Comparison of ENCODE assay signal across 26 mouse cellular contexts in the genomic region with DNA sequence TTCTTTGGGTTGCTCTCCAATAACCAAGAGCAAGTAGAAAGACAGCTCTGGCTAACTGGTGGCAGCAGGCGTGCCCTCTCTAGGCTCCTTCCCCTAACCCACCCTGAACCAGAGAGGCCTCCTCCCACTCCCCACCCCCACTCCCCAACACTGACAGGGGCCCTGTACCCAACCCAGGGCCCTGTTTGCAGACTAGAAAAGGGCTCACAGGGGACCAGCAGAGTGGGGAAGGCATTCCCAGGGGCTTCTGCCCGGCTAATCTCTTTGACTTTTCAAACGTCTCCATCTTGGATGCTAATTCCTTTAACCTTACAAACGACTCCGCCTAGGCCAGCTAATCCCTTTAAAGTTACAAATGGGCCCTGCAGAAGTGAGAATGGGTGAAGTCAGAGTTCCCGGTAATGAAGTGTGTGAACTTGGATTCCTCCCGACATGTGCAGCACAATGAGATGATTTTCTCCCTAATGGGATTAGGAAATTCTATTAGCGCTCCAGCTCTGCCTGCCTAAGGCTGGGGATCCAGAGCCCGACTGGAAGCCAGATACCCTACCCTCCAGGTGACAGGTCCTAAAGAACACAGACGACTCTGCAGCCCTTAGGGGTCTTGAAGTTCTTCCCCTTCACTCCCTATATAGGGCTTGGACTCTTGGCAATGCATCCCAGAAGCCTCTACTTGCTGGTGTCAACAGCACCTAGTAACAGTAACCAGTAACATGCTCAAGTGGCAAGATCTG. TPM values are rescaled to one million over a fixed set of nuclear protein-coding genes. Genes with fewer than 3 reads are reported as not detected.
A peak's percentile ranks its signal among the peaks of the same experiment; 100 is the strongest.
DNase-seq lines count a peak whose midpoint lies in the region; ATAC-seq and TF ChIP-seq lines count a peak whose summit lies in the region.
"Had no signal": no experiment of that assay in that cellular context is flagged by ENCODE, and none has a peak within 500 bp of the region (broad histone marks: within the 10 kb centered on the region; RNA-seq: fewer than 3 reads in every experiment).

No protein-coding gene starts in this region.

- WGBS in midbrain, embryonic 11.5 days = under 1% methylated on average over 10 of the region's 10 CpGs
- 5% methylated on average over 10 of the region's 10 CpGs for WGBS in midbrain, postnatal 0 days
- WGBS in lung, postnatal 0 days = 25% methylated on average over 10 of the region's 10 CpGs

- no peak overlapping the region for H3K9ac ChIP-seq in midbrain, embryonic 11.5 days (ENCODE audit: low read length)
- no peak overlapping the region for H3K9ac ChIP-seq in midbrain, postnatal 0 days (replicated peaks; ENCODE audit: low read length, poor library complexity, severe bottlenecking)
- H3K9ac ChIP-seq in lung, postnatal 0 days (replicated peaks; ENCODE audit: low read depth) = no peak overlapping the region
- H3K9ac ChIP-seq: embryonic facial prominence, embryonic 13.5 days; forebrain, postnatal 0 days; heart, embryonic 15.5 days; liver, embryonic 14.5 days had no signal

- H3K27ac ChIP-seq in gastrocnemius, adult 2 months = no peak overlapping the region
- H3K27ac ChIP-seq in midbrain, embryonic 11.5 days (ENCODE audit: low read depth, low read length) = no peak overlapping the region
- no peak overlapping the region for H3K27ac ChIP-seq in midbrain, postnatal 0 days (ENCODE audit: low read depth, low read length)
- H3K27ac ChIP-seq in lung, postnatal 0 days (ENCODE audit: low read length) = no peak overlapping the region
- H3K27ac ChIP-seq: embryonic facial prominence, embryonic 13.5 days; heart, embryonic 10.5 days; heart, embryonic 15.5 days; liver, embryonic 14.5 days had no signal

- intact Hi-C loops in gastrocnemius, adult 2 months (cut with DNase I) = no loop called here

- H3K36me3 ChIP-seq in midbrain, embryonic 11.5 days (ENCODE audit: control insufficient read depth, insufficient read depth, low read length) = no peaks in the 10 kb centered on the region
- H3K36me3 ChIP-seq in midbrain, postnatal 0 days (ENCODE audit: insufficient read depth, low read length) = no peaks in the 10 kb centered on the region
- no peaks in the 10 kb centered on the region for H3K36me3 ChIP-seq in lung, postnatal 0 days (ENCODE audit: insufficient read depth, low read length)
- H3K36me3 ChIP-seq: embryonic facial prominence, embryonic 13.5 days had no signal

- ATAC-seq in midbrain, embryonic 11.5 days (ENCODE audit: low FRiP score) = peak; percentile 76
- ATAC-seq in midbrain, postnatal 0 days (ENCODE audit: low FRiP score) = no peak
- no peak for ATAC-seq in lung, postnatal 0 days
- ATAC-seq: CD4-positive, CD25-positive, alpha-beta regulatory T cell, adult 4 months; forebrain, postnatal 0 days had no signal

- peaks cover 6% of the 10 kb centered on the region for H3K4me1 ChIP-seq in midbrain, embryonic 11.5 days (ENCODE audit: control insufficient read depth, insufficient read depth, low read length)
- H3K4me1 ChIP-seq in midbrain, postnatal 0 days (ENCODE audit: insufficient read depth, low read length) = no peaks in the 10 kb centered on the region
- H3K4me1 ChIP-seq in lung, postnatal 0 days (ENCODE audit: insufficient read depth, low read depth, low read length) = no peaks in the 10 kb centered on the region
- H3K4me1 ChIP-seq: embryonic facial prominence, embryonic 13.5 days; heart, embryonic 15.5 days had no signal

- H3K9me3 ChIP-seq in midbrain, embryonic 11.5 days (ENCODE audit: control insufficient read depth, low read length) = no peaks in the 10 kb centered on the region
- H3K9me3 ChIP-seq in midbrain, postnatal 0 days (ENCODE audit: low read length) = no peaks in the 10 kb centered on the region
- H3K9me3 ChIP-seq in lung, postnatal 0 days (ENCODE audit: low read length) = no peaks in the 10 kb centered on the region
- H3K9me3 ChIP-seq: embryonic facial prominence, embryonic 13.5 days; heart, embryonic 10.5 days; heart, embryonic 15.5 days had no signal

- peaks cover 97% of the 10 kb centered on the region for H3K27me3 ChIP-seq in midbrain, embryonic 11.5 days (ENCODE audit: control insufficient read depth, insufficient read depth, low read length)
- peaks cover 93% of the 10 kb centered on the region for H3K27me3 ChIP-seq in midbrain, postnatal 0 days (ENCODE audit: insufficient read depth, low read length)
- no peaks in the 10 kb centered on the region for H3K27me3 ChIP-seq in lung, postnatal 0 days (replicated peaks; ENCODE audit: insufficient read depth, low read length)

- no peak overlapping the region for H3K4me2 ChIP-seq in midbrain, embryonic 11.5 days
- H3K4me2 ChIP-seq in midbrain, postnatal 0 days (ENCODE audit: low read depth, low read length, poor library complexity, severe bottlenecking) = no peak overlapping the region
- no peak overlapping the region for H3K4me2 ChIP-seq in lung, postnatal 0 days (replicated peaks; ENCODE audit: low read depth, low read length)
- H3K4me2 ChIP-seq: embryonic facial prominence, embryonic 13.5 days; heart, embryonic 15.5 days had no signal

- no peak for TF ChIP-seq EP300 in lung, postnatal 0 days (IDR thresholded peaks at IDR 0.05)

- peak; percentile 4 for DNase-seq in gastrocnemius, adult 2 months
- no peak for DNase-seq in gastrocnemius, postnatal 4 days (ENCODE audit: low spot score in 2 of 2)
- DNase-seq in brain, embryonic 14.5 days (ENCODE audit: low read depth) = peak; percentile 63
- peak; percentile 91 for DNase-seq in midbrain, embryonic 11.5 days (ENCODE audit: low spot score, missing footprints)
- peak; percentile 28 for DNase-seq in midbrain, postnatal 0 days (ENCODE audit: low spot score)
- no peak for DNase-seq in lung, postnatal 25 days (ENCODE audit: low spot score)
- DNase-seq in left cerebral cortex, adult 8-10 months (ENCODE audit: low spot score in 2 of 2) = no peak
- DNase-seq in lung, postnatal 0 days (ENCODE audit: low spot score) = no peak
- DNase-seq: cerebellum, adult 8-10 months; forebrain, postnatal 0 days; gastrocnemius, postnatal 14 days; heart, adult 11 months; kidney, adult 11 months; kidney, postnatal 14 days; layer of hippocampus, adult 9-11 months; liver; lung, adult 2 months; lung, postnatal 14 days; thymus, postnatal 4 days had no signal

- TF ChIP-seq POLR2A in brain, embryonic 14.5 days (IDR thresholded peaks at IDR 0.05; ENCODE audit: borderline replicate concordance, extremely low read depth, insufficient read depth, insufficient read length, poor library complexity, severe bottlenecking) = no peak

- TF ChIP-seq CTCF in gastrocnemius, adult 2 months (IDR thresholded peaks at IDR 0.05) = no peak
- TF ChIP-seq CTCF in brain, embryonic 14.5 days (IDR thresholded peaks at IDR 0.05; ENCODE audit: borderline replicate concordance, extremely low read depth, insufficient read depth, insufficient read length) = no peak
- TF ChIP-seq CTCF in midbrain, postnatal 0 days (IDR thresholded peaks at IDR 0.05) = no peak
- TF ChIP-seq CTCF in lung, postnatal 0 days (IDR thresholded peaks at IDR 0.05) = no peak

- H3K4me3 ChIP-seq in gastrocnemius, adult 2 months = no peak overlapping the region
- H3K4me3 ChIP-seq in midbrain, embryonic 11.5 days (ENCODE audit: low read depth, low read length) = no peak overlapping the region
- no peak overlapping the region for H3K4me3 ChIP-seq in midbrain, postnatal 0 days (ENCODE audit: low read depth, low read length)
- H3K4me3 ChIP-seq in lung, postnatal 0 days (ENCODE audit: low read depth, low read length) = no peak overlapping the region
- H3K4me3 ChIP-seq: embryonic facial prominence, embryonic 13.5 days; heart, embryonic 10.5 days; heart, embryonic 15.5 days had no signal

RNA-seq across cellular contexts. Expression of gene Scn5a, which starts 47.0 kb away (rescaled TPM):
- under 1 TPM; 0.05 to 0.36 TPM for total RNA-seq in gastrocnemius, adult 2 months (2021)
- total RNA-seq in gastrocnemius, postnatal 4 days (2021) = 1 to 10 TPM; 3.9 to 5.2 TPM
- 0.97 and 1.5 TPM in 2 replicates for polyA plus RNA-seq in brain, embryonic 14.5 days (2012; rRNA removed)
- polyA plus RNA-seq in midbrain, embryonic 11.5 days (2014; fragmentation: Nextera tagmentation; extraction: Ambion mirVana) = 0.16 TPM in 1 of 2 replicates, not detected in the other
- total RNA-seq in midbrain, postnatal 0 days (2014; rRNA removed) = 1.2 and 1.4 TPM in 2 replicates
- 0.36 and 0.38 TPM in 2 replicates for polyA plus RNA-seq in midbrain, postnatal 0 days (2015; fragmentation: Nextera tagmentation; extraction: Ambion mirVana)
- total RNA-seq in left cerebral cortex, adult 8-10 months (2022) = 1 to 10 TPM; 3.5 to 4.6 (median 4.4) TPM
- 0.23 and 0.32 TPM in 2 replicates for polyA plus RNA-seq in lung, postnatal 0 days (2015; fragmentation: Nextera tagmentation; extraction: Ambion mirVana)
- total RNA-seq: megakaryocyte, adult 5-6 weeks; monocyte, adult 5-6 weeks had no signal
- polyA plus RNA-seq: CD4-positive, CD25-positive, alpha-beta regulatory T cell, adult 4 months had no signal

Comparison
In these comparisons a context has a peak if more than half of its experiments do, and no peak if none do; other contexts are left out.
1. DNase-seq: peak in gastrocnemius, adult 2 months (single experiment), brain, embryonic 14.5 days (single experiment), midbrain, embryonic 11.5 days (single experiment) and midbrain, postnatal 0 days (single experiment); none in gastrocnemius, postnatal 4 days (0 of 2), lung, postnatal 25 days (single experiment), left cerebral cortex, adult 8-10 months (0 of 2) and lung, postnatal 0 days (single experiment).